Mouse (Mus musculus) kidney, adult 2 months (tissue): ENCODE data around the gene Pimreg.

Source experiments
- CTCF ChIP-seq: fragments of 200-500 bp; conservative IDR thresholded peaks from 2 replicates; pipeline ENCODE4 v1.5.1; 2011; ENCODE audit warnings: low read depth, mild to moderate bottlenecking, control low read depth, low read length, moderate library complexity, mixed read lengths; ENCODE audit not compliant: insufficient read depth, insufficient read length
- POLR2A ChIP-seq: fragments of 200-500 bp; IDR thresholded peaks from one replicate; pipeline ENCODE4 v1.6.1; 2011; ENCODE audit warnings: low read depth, low read length, control low read depth

DNA sequence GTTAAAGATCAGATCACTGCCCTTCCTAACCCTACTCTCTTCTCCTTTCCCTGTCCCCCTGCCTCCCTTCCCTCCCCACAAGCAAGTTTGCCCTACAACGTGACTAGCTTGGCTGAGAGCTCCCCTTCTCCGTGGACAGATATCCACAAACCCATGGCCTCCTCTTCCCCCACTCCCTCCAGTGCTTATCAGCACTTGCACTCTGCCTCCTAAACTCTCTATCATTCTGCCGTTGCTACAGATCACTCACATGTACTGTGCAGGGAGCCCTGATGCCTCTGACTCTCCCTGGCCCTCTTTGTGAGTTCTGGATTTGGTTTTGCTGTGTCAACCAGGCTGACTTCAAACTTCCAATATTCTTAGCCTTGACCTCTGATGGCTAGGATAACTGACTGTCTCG is 20.8 kb upstream of the Pimreg start:
- no peak for TF ChIP-seq POLR2A
- no peak for TF ChIP-seq CTCF
